Mouse (Mus musculus) fat pad, adult 2 months (tissue): ENCODE results near the gene Nfia.

Experiments used
- DNase-seq: peaks from one replicate; pipeline ENCODE4 v3.0.0-alpha.2; 2011; ENCODE audit warnings: low read depth, low spot score; ENCODE audit errors: extremely low read depth

Nfia gene

DNA sequence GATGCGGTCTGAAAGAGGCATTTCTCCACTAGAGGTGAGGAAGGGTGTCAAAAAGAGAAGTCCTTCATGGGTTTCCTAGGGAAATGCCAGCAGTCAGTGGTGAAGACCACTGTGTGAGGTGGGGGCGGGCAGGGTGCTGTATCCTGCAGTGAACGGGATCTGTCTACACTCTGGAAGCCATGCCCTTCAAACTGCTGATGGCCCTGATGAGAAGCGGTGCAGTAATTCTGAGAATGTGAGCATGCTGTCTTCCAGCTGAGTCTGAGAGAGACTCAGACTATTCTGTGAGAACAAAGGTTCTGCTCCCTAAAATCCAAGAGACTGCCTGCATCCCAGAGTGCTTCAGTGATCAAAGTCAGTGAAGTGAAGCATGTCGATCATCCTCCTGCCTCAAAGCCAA is 216.2 kb downstream of the Nfia start:
- no peak for DNase-seq

DNA sequence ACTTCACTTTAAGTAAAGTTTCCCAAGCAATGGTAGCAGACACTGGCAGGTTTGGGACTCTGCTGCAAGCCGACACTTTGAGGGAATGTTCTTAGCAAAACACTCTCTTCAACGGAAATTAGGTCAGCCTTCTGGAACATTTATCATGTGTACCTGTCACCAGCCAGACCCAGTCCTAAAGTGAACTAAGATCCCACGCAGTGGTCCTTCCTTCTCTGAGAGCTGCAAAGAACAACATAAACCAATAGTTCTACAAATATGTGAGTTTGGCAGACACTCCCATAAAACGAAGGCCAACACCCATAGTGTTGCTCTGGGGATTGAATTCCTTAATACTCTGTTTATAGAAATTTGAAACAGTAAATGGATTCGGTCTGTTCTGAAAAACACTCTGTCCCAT is 217.9 kb downstream of the Nfia start:
- no peak for DNase-seq

DNA sequence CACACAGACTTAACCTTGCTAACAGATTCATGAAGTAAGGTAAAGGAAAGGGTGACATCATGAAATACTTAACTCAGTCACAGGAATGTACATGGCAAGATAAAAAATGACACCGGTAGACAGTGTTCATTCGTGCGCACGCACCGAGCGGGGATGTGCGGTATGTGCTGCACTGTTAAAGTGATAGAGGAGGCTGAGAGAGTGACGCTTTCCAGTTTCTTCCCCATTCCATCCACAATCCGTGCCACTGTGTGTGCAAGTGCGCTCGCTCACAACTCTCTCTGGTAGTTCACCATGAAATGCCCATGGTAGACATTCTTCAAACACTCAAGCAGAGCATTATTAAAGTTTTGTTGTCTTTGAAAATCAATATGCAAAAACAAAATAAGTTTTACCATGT is 218.9 kb downstream of the Nfia start:
- DNase-seq, result no peak

DNA sequence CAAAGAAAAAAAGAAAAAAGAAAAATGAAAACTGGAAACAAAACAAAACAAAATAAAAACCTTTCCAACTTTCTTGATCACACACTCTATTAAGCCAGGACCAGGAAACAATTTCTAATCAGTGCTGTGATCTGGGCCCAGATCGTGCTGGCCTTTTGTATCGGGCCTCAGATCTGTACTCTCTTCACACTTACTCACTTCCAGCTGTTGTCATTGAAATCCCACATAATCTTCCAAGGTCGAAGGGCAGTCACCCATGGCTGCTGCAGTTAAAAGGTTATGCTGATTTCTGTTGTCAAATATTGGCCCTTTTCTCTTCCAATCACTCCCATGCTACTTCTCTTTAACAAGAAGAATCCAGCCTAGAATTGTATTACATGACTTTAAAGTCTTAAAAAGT is 219.3 kb downstream of the Nfia start:
- DNase-seq, result no peak

DNA sequence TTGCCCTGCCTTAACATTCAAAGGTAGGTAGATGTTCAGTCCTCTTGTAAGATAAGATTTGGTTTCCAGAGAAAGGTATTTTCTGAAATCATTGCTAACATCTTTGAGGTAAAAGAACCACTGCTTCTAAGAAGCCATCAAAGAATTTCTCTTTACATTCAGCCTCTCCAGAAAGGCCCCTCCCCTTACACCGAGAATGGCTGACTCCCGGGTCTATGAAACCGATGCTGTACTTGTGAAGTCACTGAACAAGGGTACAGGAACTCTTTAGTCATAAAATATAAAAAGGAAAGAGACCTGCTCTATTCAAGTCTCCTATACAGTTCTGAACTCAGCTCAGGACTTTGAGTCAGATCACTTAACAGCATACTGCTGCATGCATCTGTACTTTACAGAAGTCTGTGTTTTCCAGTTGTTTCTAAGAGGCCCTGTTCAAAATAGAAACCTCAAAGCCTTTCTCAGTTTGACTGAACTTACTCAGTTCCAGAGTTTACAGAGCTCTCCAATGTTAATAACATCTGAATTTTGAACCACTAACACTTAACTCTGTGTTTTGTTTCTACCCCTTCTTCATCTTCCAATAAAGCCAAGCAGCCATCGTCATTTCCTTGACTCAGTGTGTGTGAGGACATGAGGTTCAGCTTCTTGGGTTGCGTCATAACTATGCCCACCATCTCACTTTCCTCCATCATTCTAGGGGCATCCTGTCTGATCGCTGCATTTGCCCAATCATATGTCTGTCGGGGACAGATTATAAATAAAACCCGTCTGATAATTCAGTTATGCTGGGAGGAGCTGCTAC is 223.6 kb downstream of the Nfia start:
- no peak for DNase-seq

DNA sequence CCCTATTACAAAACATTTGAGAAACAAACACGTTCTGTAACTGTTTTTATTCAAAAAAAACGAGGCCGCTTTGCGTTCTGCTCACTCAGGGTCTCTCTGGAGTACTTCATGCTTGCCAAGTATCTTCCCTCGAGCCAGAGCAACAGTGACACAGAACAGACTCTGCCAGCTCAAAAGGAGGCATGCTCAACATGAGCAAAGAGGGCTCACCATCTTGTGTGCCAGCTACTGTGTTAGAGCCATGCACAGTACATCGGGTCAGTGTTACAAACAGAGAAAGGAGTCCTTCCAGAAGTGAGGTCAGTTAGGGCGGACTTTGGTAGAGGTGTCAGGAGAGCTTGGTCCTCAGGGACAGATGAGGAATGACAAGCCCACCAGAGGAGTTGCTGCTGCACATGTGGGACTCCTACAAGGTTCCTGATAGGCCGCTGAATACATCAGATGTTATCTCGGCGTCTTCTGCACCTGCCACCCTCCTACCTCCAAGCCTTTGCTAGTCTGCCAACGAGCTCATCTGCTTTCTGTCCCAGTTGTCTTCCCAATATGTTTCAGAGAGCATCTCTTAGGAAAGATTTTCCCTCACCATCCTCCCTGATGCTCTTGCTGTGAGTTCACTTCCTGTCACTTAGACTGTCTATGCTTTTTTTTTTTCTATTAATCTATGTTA is 224.8 kb downstream of the Nfia start:
- no peak for DNase-seq

DNA sequence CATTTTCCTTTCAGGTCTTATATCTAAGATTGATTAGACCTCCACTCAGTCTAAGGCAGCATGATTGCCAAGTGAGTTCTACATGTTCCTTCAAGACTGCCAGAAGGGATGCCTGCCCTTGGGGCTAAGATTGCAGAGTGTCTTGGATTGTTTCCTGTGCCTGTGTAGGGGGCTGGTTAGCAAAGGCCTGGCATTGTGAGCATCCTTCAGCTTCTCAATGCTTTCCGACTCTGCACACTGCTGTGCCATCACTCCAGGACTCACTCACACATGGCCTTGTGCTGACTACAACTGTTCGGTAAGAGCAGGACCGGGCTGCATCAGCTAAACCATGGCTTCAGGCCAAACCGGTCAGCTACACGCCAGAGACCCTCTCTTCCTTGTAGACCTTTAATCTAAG is 229.7 kb downstream of the Nfia start:
- DNase-seq, result no peak

DNA sequence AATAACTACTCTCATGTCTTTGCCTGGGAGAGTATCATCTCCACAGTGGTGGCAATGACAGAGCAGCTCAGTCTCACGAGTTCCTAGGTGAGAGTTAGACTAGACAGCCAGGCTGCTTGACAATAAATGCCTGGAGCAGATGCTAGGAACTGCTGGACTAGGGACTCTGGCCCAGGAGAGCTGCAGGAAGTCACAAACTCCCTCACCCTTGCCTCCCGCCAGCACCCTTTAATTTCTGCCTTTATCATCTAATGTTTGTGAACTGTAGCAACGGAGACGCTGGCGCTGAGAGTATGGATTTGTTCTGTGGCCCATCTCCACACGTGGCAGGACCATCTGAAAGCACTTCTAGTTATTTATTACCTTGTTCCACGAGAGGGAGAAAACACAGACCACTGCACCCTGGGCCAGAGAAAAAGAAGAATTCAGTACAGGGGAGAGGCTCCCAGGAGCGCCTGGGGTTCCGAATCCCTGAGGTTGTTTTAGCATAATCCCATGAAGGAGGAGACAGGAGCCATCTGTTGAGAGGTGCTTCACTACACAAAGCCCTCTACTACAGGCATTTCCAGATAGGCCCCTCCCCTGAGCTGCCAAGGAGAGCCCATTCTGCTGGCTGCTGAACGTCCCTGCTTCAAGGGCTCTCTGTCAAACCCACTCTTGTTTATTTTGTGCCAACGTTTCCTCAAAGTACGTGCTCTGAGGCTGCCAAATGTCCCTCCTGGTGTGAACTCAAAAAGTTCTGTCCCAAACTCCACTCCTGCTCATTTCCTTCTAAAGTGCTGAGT is 231.0 kb downstream of the Nfia start:
- no peak for DNase-seq

DNA sequence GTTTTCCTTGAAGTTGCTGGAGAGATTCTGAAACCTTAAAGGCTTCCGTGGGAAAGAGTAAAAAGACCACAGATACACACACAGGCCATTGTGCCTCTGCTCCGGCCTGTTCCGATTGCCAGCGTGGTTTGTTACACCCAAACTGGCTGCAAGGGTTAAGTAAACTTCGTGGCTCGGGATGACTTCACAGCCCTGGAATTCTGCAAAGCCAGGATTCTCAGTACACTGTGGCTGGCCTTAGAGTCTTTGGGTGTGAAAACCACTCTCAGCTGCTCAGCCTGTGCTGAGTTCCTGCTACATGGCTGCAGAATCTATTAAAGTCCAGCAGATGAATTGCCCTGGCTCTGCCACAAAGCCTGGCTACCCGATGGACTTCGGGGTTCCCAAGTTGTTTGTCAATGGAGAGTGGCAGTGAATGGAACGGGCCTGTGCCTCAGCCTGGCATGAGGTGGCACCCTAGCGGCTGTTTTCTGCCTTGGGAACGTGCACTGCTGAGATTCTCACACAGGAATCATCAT is 231.6 kb downstream of the Nfia start:
- DNase-seq, result no peak

DNA sequence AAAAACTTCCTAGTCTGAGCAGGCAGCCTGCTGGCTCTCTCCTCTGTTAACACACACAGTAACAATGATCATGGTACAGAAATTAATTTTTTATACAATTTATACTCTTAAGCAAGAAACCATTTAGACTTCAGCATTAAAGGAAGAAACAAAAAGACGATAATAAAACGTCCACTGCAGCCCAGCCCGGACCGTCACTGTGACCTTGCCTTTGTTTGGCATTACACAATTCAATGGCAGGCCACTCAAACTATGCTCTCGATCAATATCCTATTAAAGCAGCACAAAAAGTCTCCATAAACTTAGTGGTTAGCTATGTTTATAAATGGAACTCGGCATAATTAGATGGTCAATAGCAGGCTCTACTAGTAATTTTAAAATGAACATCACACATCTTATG is 232.5 kb downstream of the Nfia start:
- no peak for DNase-seq

DNA sequence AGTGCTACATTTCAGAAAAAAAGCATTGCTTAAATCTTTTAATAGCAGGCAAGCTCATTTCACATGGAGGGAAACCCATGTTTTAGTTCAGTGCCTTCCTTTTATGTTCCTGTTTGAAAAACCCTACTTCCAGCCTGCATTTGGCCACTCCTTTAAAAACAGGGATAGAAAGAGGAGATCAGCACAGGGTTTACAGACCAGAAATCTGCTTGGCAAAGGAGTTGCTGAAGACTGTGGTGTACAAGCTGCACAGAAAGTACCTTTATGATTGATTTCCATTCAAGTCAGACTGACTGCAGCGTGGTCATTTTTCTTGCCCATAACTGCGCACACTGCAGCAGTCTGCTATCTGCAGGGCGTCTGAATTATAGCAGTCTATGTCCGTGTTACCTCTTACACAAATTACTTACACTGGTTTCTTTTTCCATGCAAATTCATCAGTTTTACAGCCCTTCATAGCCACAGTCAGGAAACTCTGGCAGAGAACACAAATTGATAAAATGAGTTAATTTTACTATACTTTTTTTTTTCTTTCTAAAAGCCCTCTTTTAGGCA is 236.4 kb downstream of the Nfia start:
- no peak for DNase-seq

DNA sequence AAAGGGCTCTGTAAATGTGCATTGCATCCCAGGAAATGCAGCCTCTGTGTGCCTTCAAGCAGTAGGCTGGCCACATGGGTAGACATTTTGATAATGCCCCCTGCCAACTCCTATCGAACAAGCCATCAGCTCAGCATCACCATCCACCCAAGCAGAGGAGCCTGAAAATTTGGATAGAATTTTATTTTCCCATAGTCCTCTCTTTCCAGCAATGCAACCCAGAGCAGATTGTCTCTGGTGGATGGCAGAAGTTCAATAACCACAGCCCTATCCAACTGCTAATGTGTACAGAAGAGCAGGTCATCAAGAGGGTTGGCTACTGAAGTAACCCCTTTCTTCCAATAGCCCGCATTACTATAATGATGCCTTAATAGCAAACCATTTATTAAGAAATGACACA is 237.4 kb downstream of the Nfia start:
- no peak for DNase-seq

DNA sequence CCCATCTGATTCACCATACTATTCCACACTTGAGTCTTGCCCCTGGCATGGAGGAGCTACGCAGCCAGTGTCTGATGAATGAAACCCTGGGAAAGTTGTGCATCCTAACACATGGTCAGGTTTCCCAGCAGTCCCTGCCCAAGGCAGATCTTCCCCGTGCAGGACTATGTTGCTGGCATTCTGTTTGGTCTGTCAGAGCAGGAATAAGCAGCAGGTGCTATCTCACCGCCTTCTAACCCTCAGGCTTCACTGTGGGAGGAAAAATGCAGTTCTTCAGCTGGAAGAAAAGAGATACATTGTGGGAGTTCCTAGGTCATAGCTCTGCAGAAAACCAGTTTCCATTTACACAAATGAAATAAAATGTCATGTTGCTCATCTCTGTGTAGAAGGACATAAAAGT is 247.3 kb downstream of the Nfia start:
- no peak for DNase-seq

DNA sequence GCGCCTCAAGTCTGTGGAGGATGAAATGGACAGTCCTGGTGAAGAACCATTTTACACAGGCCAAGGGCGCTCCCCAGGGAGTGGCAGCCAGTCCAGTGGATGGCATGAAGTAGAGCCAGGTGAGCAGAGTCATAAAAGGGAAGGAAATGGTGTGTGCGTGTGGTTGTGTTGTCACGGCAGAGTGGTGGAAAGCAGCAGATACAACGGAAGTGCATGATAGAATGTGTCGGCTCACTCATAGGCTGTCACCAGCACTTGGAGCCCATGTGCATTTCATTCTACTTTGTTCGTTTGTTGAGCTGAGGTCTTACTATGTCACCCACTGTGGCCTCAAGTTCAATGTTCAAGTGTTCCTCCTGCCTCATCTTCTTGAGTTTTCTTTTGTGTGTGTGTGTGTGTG is 248.3 kb downstream of the Nfia start:
- no peak for DNase-seq

DNA sequence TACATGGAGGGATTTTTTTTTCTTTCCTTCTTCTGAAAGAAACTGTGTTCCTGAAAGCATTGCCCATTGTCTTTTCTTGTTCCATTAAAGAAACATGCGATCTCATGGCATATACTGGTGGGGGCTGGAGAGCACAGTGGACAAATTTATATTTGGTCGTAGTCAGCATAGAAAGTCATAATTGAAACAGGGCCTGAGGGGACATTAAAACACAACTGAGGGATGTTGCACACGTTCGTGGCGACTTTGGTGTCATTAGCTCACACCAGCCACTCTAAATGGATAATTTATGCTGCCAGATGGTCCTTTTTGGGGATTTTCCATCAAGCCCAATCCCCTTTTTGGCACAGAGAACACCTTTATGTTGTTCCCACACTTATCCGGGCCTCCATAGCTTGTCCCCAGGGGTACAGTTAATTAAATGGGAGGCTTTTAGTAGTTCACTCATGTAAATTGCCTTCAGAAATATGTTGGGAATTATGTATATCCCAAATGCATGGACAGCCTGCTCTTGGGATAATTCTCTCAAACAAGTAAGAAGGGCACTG is 250.8 kb downstream of the Nfia start:
- no peak for DNase-seq

DNA sequence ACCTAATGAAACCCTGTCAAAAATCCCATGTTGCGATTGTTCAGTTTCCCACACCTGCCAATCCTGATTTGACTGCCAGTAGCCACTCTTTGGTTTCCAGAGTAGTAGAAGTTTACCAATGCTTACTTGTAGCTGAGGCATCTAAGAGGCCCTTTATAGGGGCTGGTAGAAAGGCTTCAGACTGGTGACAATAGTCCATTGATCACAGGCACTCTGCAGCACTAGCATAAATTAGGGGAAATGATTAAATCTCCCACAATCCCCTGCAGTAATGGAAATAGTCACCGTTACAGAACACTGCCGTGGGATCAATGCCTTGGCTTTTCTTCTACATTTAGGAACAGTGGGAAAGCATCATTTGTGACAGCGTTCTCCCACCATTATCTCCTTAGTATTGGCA is 254.9 kb downstream of the Nfia start:
- DNase-seq, result no peak

DNA sequence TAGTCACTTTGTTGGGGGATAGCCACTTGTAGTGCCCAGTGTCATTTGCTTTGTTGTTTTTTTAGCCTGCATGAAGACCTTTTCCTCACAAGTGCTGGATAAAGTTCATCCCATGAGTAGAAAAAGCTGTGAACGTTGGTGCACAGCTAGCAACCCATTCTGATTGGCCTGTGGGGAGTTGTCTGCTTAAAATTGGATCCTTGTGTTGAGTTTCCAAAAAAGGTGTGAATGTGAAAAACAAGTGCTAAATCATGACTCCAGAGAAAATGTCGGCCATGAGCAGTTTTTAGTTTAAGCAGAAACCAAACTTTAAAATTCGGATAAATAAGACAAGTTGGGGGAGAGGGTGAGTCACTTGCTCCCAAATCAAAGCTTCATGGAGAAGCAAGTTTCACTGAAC is 259.3 kb downstream of the Nfia start:
- no peak for DNase-seq

DNA sequence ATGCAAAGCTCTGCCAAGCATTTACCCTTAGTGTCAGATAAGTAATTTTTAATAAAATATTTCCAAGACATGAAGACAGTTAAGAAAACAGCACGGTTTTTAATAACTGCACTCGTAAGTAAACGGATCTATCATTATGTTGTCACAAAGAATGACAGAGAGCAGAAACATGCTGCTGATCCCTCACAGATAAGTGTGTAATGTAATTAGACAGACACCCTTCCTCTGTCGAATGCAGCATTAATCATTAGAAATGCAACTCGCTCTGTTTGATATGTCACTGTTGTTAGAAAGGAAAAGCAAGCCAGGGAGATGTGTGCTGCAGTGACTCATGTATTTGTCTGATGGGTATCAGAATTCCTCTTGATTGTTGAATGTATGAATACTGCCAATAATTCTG is 259.8 kb downstream of the Nfia start:
- no peak for DNase-seq

DNA sequence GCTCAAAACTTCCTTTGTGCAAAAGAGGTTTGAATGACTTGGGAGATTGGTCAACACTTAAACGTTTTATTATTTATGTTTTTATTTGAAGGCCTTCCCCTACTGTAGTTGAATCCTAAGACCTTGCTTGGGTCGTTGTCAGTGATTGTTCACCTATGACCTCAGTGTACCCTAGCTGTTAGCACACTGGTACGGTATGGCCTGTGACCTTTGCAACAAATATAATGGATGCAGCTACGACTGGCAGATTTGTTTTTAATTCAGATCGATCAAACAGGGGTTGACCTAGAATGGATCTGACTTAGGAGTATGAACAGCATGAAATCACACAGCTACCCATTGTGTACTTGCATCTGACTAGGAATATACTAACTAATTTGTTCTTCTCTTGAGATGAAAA is 266.6 kb downstream of the Nfia start:
- DNase-seq, result no peak

DNA sequence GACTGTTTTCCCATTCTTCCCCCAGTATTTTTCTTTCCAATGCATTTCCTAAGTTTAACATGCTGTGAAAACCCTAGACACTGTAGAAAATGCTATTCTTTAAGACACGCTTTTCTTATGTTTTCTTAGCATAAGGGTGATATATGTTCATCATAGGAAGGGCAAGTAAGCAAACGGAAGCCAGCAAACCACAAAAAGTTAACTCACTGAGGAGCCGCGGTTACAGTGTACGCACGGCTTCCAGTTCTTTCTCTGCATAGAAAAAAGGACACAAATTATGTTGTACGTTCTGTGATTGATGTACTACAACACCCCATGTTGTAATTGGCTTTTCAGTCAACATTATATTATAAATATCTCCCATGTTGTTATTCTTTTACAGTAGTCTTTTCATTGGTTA is 267.6 kb downstream of the Nfia start:
- no peak for DNase-seq

DNA sequence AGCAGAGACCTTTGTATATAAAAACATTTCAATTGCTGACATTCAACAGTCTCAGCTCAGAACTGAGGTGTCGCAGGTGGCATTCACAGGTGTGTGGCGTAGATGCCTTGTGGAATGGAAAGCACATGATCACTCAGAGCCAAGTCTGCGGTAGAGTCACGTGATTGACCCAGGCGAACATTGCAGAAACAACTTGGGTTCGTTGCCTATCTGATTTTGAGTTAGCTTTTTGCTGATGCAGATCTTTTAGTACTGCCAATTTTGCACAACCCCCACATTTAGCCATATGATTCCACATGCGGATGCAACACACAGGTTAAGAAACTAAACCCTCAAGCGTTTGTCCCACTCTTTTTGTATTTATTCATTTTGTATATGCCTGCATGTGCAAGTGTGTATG is 272.1 kb downstream of the Nfia start:
- DNase-seq, result peak; percentile 63
